Mouse (Mus musculus) stomach, embryonic 16.5 days (tissue): ENCODE data around the gene Kif1a. TPM values are rescaled to one million over a fixed set of nuclear protein-coding genes. Genes with fewer than 3 reads are reported as not detected.
"Not testable (repeated sequence)": the region's sequence is repeated elsewhere in the genome, so short reads cannot be mapped to it uniquely, and the experiment has no call there.

Experiments
- ATAC-seq: fragments of 200-750 bp; cut with Nextera tagmentation; 2 replicates; pipeline ENCODE4 v1.8.0; 2017; ENCODE audit warnings: moderate number of reproducible peaks, moderate TSS enrichment; ENCODE audit not compliant: insufficient read depth, low FRiP score
- H3K27ac ChIP-seq: fragments of 300-500 bp; sonication (generic); 2 replicates; pipeline ENCODE4 v1.5.1; 2014; ENCODE audit warnings: low read length
- H3K27me3 ChIP-seq: fragments of 300-500 bp; sonication (generic); 2 replicates; pipeline ENCODE4 v1.6.1; 2014; ENCODE audit warnings: low read length, control low read depth, mixed read lengths; ENCODE audit not compliant: control insufficient read depth, insufficient read depth
- H3K36me3 ChIP-seq: fragments of 300-500 bp; sonication (generic); 2 replicates; pipeline ENCODE4 v1.6.1; 2014; ENCODE audit warnings: low read length; ENCODE audit not compliant: control insufficient read depth, insufficient read depth
- H3K4me1 ChIP-seq: fragments of 300-500 bp; sonication (generic); 2 replicates; pipeline ENCODE4 v1.6.1; 2014; ENCODE audit warnings: low read length, control low read depth, mixed read lengths; ENCODE audit not compliant: control insufficient read depth, insufficient read depth
- H3K4me2 ChIP-seq: fragments of 300-500 bp; sonication (generic); 2 replicates; pipeline ENCODE4 v1.6.1; 2014; ENCODE audit warnings: low read depth, low read length, mixed read lengths
- H3K4me3 ChIP-seq: fragments of 300-500 bp; sonication (generic); replicated peaks from 2 replicates; pipeline ENCODE4 v1.5.1; 2014; ENCODE audit warnings: mild to moderate bottlenecking, low read length
- H3K9ac ChIP-seq: fragments of 300-500 bp; sonication (generic); 2 replicates; pipeline ENCODE4 v1.6.1; 2014; ENCODE audit warnings: low read length
- H3K9me3 ChIP-seq: fragments of 300-500 bp; sonication (generic); replicated peaks from 2 replicates; pipeline ENCODE4 v1.6.1; 2016; ENCODE audit warnings: low read length, control low read depth; ENCODE audit not compliant: control insufficient read depth
- WGBS: fragments of 180-500 bp; shearing (Covaris S2); extraction: QIAGEN DNeasy Blood & Tissue Kit; methylation state at CpG from one replicate; pipeline ENCODE4 v1.1.7; 2014; 5-methylcytosine and 5-hydroxymethylcytosine counted together
- polyA plus RNA-seq: library from polyadenylated mRNA; unstranded; fragments of >200 nt; fragmentation: Nextera tagmentation; extraction: Ambion mirVana; gene quantifications from 2 replicates; pipeline ENCODE4 v1.2.1, GENCODE M21; 2015

The Kif1a gene
- polyA plus RNA-seq, 1 experiment from 2014 or later: 10.6 TPM

DNA sequence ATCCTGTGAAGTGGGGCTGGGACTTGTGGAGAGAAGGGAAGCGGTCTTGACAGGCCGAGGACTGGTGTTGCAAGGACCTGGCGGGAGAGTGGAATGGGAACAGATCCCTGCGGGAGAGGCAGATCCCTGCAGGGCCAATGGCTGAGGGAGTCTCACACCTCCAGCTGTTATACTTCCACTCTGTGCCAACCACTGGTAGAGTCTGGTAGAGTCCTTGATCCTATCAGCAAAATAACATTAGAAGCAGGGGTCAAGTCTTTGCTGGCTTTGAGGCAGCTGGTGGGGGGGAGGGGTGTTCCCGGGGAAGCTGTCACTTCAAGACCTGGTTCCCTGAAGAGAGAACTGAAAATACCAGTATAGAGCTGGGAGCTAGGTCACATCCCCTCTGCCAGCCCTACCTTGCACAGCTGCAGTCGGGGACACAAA, 125.6 kb downstream of the Kif1a start:
- no peak overlapping the region for H3K4me2 ChIP-seq
- no peaks in the 10 kb centered on the region for H3K27me3 ChIP-seq
- H3K27ac ChIP-seq: no peak overlapping the region; the same call in 1 of the 2 replicates
- no peak overlapping the region for H3K4me3 ChIP-seq
- WGBS: 32% methylated on average over 6 of the region's 6 CpGs
- no peaks in the 10 kb centered on the region for H3K9me3 ChIP-seq
- peak; percentile 49; the same call in 1 of the 2 replicates for ATAC-seq
- H3K9ac ChIP-seq: no peak overlapping the region
- no peaks in the 10 kb centered on the region for H3K36me3 ChIP-seq
- H3K4me1 ChIP-seq: peaks cover 23% of the 10 kb centered on the region

DNA sequence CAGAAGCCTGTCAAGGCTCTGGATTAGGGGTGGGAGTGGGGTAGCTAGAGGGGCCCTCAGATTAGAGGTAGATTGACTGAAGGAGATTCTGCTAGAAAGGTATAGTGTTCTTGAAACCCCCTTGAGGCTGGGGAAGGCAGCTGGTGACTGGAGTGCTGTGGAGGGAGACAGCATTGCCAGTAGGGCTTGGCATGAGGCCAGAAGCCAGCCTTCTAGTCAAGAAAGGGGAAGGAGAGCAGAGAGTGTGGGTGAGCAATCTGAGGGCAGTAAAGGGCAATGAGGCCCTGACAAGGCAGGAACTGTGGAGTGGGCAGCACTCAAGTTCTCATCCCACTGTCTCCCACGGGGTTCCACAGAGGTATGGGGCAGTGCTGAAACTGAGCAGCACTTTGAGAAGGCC, 128.9 kb downstream of the Kif1a start:
- 25% methylated on average over 1 of the region's 1 CpGs for WGBS
- no peaks in the 10 kb centered on the region for H3K9me3 ChIP-seq
- no peak overlapping the region for H3K4me2 ChIP-seq
- no peaks in the 10 kb centered on the region for H3K36me3 ChIP-seq
- H3K27ac ChIP-seq: no peak overlapping the region
- H3K27me3 ChIP-seq: no peaks in the 10 kb centered on the region
- no peak overlapping the region for H3K9ac ChIP-seq
- peaks cover 9% of the 10 kb centered on the region for H3K4me1 ChIP-seq
- ATAC-seq: peak; percentile 44; the same call in 1 of the 2 replicates
- no peak overlapping the region for H3K4me3 ChIP-seq

DNA sequence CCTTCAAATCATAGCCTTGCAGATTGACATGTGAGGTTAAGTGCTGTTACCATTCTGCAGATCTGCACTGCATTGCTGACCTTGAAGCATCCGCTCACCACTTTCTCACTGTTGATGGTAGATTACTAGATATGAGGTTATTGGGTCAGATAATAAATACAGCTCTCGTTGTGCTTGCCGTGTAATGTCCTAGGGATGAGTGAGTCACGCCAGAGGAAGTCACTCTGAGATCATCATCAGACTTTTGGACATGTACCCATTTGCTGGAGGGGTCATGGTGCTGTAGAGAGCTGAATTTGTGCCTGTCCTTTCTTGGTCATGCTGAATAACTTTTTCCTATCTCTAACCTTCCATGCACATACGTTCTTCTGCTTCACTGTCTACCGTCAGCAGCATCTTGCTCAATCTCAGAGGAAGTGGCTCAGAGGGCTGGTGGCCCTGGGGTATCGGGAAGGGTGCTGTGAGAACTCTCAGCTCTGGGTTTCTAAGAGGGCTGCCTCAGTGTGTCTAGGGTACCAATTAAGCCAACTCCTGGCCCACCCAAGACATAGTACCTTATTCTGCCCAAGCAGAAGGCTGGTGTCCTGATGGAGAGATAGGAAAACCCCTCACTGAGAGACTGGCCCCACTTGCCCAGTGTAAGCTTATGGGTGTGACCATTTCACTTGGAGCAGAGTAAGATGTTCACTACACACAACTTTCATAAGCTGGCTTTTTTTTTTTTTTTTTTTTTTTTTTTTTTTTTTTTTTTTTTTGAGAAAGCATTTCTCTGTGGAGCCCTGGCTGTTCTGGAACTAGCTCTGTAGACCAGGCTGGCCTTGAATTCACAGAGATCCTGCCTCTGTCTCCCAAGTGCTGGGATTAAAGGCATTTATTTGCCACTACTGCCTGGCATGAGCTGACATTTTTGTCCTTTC, 129.6 kb downstream of the Kif1a start:
- no peak for ATAC-seq
- no peak overlapping the region for H3K9ac ChIP-seq
- 77% methylated on average over 7 of the region's 7 CpGs for WGBS
- H3K4me2 ChIP-seq: no peak overlapping the region
- no peaks in the 10 kb centered on the region for H3K27me3 ChIP-seq
- H3K4me1 ChIP-seq: peaks cover 9% of the 10 kb centered on the region
- H3K9me3 ChIP-seq: no peaks in the 10 kb centered on the region
- H3K36me3 ChIP-seq: no peaks in the 10 kb centered on the region
- H3K4me3 ChIP-seq: no peak overlapping the region
- no peak overlapping the region for H3K27ac ChIP-seq

DNA sequence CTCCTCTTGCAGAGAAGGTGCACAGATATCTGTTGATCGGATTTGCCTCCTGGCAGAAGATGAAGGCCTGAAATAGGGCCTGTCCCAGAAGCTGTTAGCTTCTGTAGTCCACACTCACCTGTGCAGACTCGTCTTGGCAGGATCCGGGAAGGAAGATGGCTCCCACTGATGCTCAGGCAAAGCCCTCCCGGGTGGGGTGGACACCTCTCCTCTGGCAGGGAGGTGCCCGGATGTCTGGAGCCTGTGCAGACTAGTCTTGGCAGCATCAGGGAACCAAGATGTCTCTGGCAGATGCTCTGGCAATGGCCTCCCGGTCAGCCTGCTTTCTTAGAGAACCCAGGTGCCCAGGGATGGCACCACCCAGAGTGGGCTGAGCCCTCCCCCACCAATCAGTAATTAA, 131.0 kb downstream of the Kif1a start:
- not testable (repeated sequence) for H3K4me2 ChIP-seq, H3K27me3 ChIP-seq, ATAC-seq, H3K9ac ChIP-seq, H3K36me3 ChIP-seq, H3K4me3 ChIP-seq, H3K9me3 ChIP-seq, H3K4me1 ChIP-seq, H3K27ac ChIP-seq
- WGBS: 76% methylated on average over 6 of the region's 6 CpGs

Other genes with a start within 250 kb of the Kif1a start
- gene Ankmy1, start 199.0 kb downstream of the Kif1a start, polyA plus RNA-seq: 0.23 and 0.42 TPM in 2 replicates
- 11.4 and 11.9 TPM in 2 replicates for gene Dusp28, start 195.0 kb downstream of the Kif1a start, polyA plus RNA-seq
- gene Rnpepl1, start 191.2 kb downstream of the Kif1a start, polyA plus RNA-seq: 15.0 and 16.1 TPM in 2 replicates
- 35.7 and 36.0 TPM in 2 replicates for gene Capn10, start 167.6 kb downstream of the Kif1a start, polyA plus RNA-seq
- gene Gpr35, start 151.1 kb downstream of the Kif1a start, polyA plus RNA-seq: 8.7 and 8.9 TPM in 2 replicates
- gene Aqp12, start 95.6 kb downstream of the Kif1a start, polyA plus RNA-seq: 11.4 and 15.0 TPM in 2 replicates
- gene Agxt, start 33.3 kb upstream of the Kif1a start, polyA plus RNA-seq: 0.47 and 0.53 TPM in 2 replicates
- 17.7 and 32.8 TPM in 2 replicates for gene 2310007B03Rik, start 59.0 kb upstream of the Kif1a start, polyA plus RNA-seq
- gene Crocc2, start 66.8 kb upstream of the Kif1a start, polyA plus RNA-seq: 0.18 and 0.24 TPM in 2 replicates
- 9.2 and 9.3 TPM in 2 replicates for gene Sned1, start 133.9 kb upstream of the Kif1a start, polyA plus RNA-seq
- 26.6 and 29.1 TPM in 2 replicates for gene Mterf4, start 204.0 kb upstream of the Kif1a start, polyA plus RNA-seq
- 50.3 and 61.1 TPM in 2 replicates for gene Ppp1r7, start 240.9 kb upstream of the Kif1a start, polyA plus RNA-seq
- 10.6 and 13.8 TPM in 2 replicates for gene Pask, start 241.5 kb upstream of the Kif1a start, polyA plus RNA-seq